1 mouse cellular context compared by ENCODE assay signal in genomic region chr11:23632945-23633878, GRCm38 (mm10).
A peak's percentile ranks its signal among the peaks of the same experiment; 100 is the strongest.
TF ChIP-seq lines count a peak whose summit lies in the region.

0610010F05Rik (minus strand) TSS chr11:23633639.

TF ChIP-seq in MEL, 35 proteins besides CTCF, POLR2A, EP300 and RAD21 (continued from another document):
- TF ChIP-seq ELF1 (IDR thresholded peaks at IDR 0.05; ENCODE audit: low read depth, low read length) (no peak), RCOR1 (IDR thresholded peaks at IDR 0.05; ENCODE audit: low read depth, low read length) (no peak), TCF12 (IDR thresholded peaks at IDR 0.05; ENCODE audit: low read depth, low read length) (0 out of 2 replicates have a peak, but pooled peaks have one; percentile 37), GABPA (IDR thresholded peaks at IDR 0.05; ENCODE audit: low read depth, low read length) (no peak), MAFK (IDR thresholded peaks at IDR 0.05; ENCODE audit: borderline replicate concordance, low read depth, low read length) (no peak), CHD1 (IDR thresholded peaks at IDR 0.05; ENCODE audit: low read depth, low read length) (no peak)
